Mouse (Mus musculus) ES-Bruce4 (cell line): ENCODE results near the gene Zswim4. TPM values are rescaled to one million over a fixed set of nuclear protein-coding genes. Genes with fewer than 3 reads are reported as not detected.

ENCODE experiments used
- H3K27ac ChIP-seq: 2 replicates; pipeline ENCODE4 v1.5.1; 2012; ENCODE audit warnings: low read length, inconsistent platforms; ENCODE audit not compliant: insufficient read depth
- H3K27me3 ChIP-seq: 2 replicates; pipeline ENCODE4 v1.6.1; 2012; ENCODE audit warnings: mild to moderate bottlenecking, low read length, inconsistent platforms; ENCODE audit not compliant: control insufficient read depth, poor library complexity, insufficient read depth, severe bottlenecking
- H3K36me3 ChIP-seq: 2 replicates; pipeline ENCODE4 v1.6.1; 2012; ENCODE audit warnings: inconsistent platforms, mild to moderate bottlenecking, low read length, moderate library complexity; ENCODE audit not compliant: control insufficient read depth, poor library complexity, insufficient read depth, severe bottlenecking
- H3K4me1 ChIP-seq: one replicate; pipeline ENCODE4 v1.8.1; 2011; ENCODE audit warnings: low read length; ENCODE audit not compliant: control insufficient read depth, insufficient read depth
- H3K4me3 ChIP-seq: 2 replicates; pipeline ENCODE4 v1.5.1; 2011; ENCODE audit warnings: low read depth, mild to moderate bottlenecking, low read length
- H3K9ac ChIP-seq: 2 replicates; pipeline ENCODE4 v1.6.1; 2012; ENCODE audit warnings: low read depth, mild to moderate bottlenecking, inconsistent platforms; ENCODE audit not compliant: poor library complexity, severe bottlenecking
- H3K9me3 ChIP-seq: replicated peaks from 2 replicates; pipeline ENCODE4 v1.6.1; 2012; ENCODE audit warnings: mild to moderate bottlenecking, low read length, inconsistent platforms; ENCODE audit not compliant: control insufficient read depth, poor library complexity, insufficient read depth, severe bottlenecking
- CTCF ChIP-seq: IDR thresholded peaks from one replicate; pipeline ENCODE4 v1.8.1; 2011; ENCODE audit warnings: low read depth, low read length
- EP300 ChIP-seq: IDR thresholded peaks from 2 replicates; pipeline ENCODE4 v1.6.1; 2011; ENCODE audit warnings: low read depth, low read length; ENCODE audit not compliant: insufficient read depth
- POLR2A ChIP-seq: IDR thresholded peaks from one replicate; pipeline ENCODE4 v1.8.1; 2011; ENCODE audit warnings: low read length; ENCODE audit not compliant: insufficient read depth
- polyA plus RNA-seq: library from polyadenylated mRNA; stranded (reverse); fragments of >200 nt; gene quantifications from 2 replicates; pipeline ENCODE4 v1.2.4, GENCODE M21; 2011; ENCODE audit warnings: low read depth; ENCODE audit not compliant: missing spikeins, insufficient read depth, insufficient read length

Zswim4 gene
- polyA plus RNA-seq, 1 experiment: 14.8 TPM

- H3K27me3 ChIP-seq: no peaks in the 10 kb centered on the region
- H3K27ac ChIP-seq: peak overlapping the region; percentile 64
Measured at GRCm38 (mm10) chr8:84189603-84190002, 47.3 kb downstream of the Zswim4 start.

GRCm38 (mm10) chr8:84188671-84189070, 48.2 kb downstream of the Zswim4 start:
- Histone ChIP-seq H3K36me3 (no peaks in the 10 kb centered on the region), H3K9me3 (no peaks in the 10 kb centered on the region), H3K27me3 (no peaks in the 10 kb centered on the region), H3K4me1 (peaks cover 5% of the 10 kb centered on the region), H3K4me3 (0 out of 2 replicates have a peak overlapping the region, but pooled peaks have one; percentile 10), H3K9ac (peak overlapping the region; percentile 76), H3K27ac (peak overlapping the region; percentile 64)
- TF ChIP-seq CTCF (no peak), EP300 (no peak), POLR2A (no peak)

More at GRCm38 (mm10) chr8:84189603-84190002, 47.3 kb downstream of the Zswim4 start:
- Histone ChIP-seq H3K9ac (peak overlapping the region; percentile 76), H3K36me3 (no peaks in the 10 kb centered on the region), H3K9me3 (no peaks in the 10 kb centered on the region), H3K4me1 (peaks cover 7% of the 10 kb centered on the region), H3K4me3 (no peak overlapping the region)
- TF ChIP-seq EP300 (peak; percentile 61; the same call in 1 of the 2 replicates), CTCF (no peak)

DNA sequence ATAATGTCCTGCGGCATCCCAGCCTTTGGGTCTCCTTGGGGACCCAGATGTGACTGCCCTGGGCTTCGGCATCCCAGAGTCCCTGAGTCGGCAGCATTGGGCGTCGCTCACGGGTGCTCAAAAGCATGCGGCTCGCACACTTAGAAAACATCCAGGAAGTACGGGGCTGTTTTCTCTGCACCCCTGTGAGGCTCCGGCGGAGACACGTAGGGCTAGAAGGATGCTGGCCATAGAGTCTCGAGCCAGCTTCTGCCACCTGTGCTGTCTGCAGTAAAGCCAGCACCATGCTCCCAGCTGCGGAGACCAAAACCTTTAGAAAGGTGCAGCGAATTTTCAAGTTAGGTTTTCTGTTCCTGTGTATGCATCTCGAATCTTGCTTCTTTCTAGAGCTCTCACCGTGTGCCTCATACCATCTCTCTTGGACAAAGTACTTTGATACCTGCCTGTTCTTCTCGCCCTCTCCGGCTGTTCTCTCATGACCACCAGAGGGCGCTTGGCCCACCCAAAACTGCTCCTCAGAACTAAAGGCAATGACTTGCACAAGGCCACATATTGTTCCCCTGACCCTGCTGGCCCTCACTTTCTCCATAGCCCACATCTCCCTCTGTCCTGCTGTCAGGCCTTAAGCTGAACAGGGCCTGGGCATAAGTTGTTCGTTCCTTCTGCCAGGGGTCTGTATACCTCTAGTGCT, 49.6 kb downstream of the Zswim4 start:
- TF ChIP-seq POLR2A: no peak
- TF ChIP-seq CTCF: peak; percentile 94
- TF ChIP-seq EP300: peak; percentile 49
- Histone ChIP-seq H3K9me3 (no peaks in the 10 kb centered on the region), H3K4me3 (peak overlapping the region; percentile 42), H3K9ac (peak overlapping the region; percentile 60), H3K27ac (peak overlapping the region; percentile 93), H3K36me3 (no peaks in the 10 kb centered on the region), H3K4me1 (peaks cover 5% of the 10 kb centered on the region), H3K27me3 (no peaks in the 10 kb centered on the region)

GRCm38 (mm10) chr8:84186547-84186946, 50.3 kb downstream of the Zswim4 start:
- H3K4me1 ChIP-seq: peaks cover 5% of the 10 kb centered on the region
- TF ChIP-seq CTCF: peak; percentile 99
- peak; percentile 91 for TF ChIP-seq EP300
- TF ChIP-seq POLR2A: no peak
- H3K27me3 ChIP-seq: no peaks in the 10 kb centered on the region
- H3K4me3 ChIP-seq: peak overlapping the region; percentile 42
- H3K9ac ChIP-seq: peak overlapping the region; percentile 60
- peak overlapping the region; percentile 93 for H3K27ac ChIP-seq
- H3K36me3 ChIP-seq: no peaks in the 10 kb centered on the region
- no peaks in the 10 kb centered on the region for H3K9me3 ChIP-seq

GRCm38 (mm10) chr8:84185117-84185516, 51.7 kb downstream of the Zswim4 start, which contains the start of gene Nanos3:
TSS of gene Nanos3 (minus strand) at chr8:84185217.
- no peaks in the 10 kb centered on the region for H3K36me3 ChIP-seq
- H3K4me1 ChIP-seq: peaks cover 5% of the 10 kb centered on the region
- peak within 1 kb of the TSS; percentile 87 for H3K27ac ChIP-seq
- H3K9me3 ChIP-seq: no peaks in the 10 kb centered on the region
- H3K4me3 ChIP-seq: peak within 1 kb of the TSS; percentile 75
- TF ChIP-seq POLR2A: no peak
- no peak for TF ChIP-seq CTCF
- TF ChIP-seq EP300: no peak
- H3K27me3 ChIP-seq: no peaks in the 10 kb centered on the region
- H3K9ac ChIP-seq: peak within 1 kb of the TSS; percentile 98
